Mouse (Mus musculus): ENCODE data around the gene 2010111I01Rik. TPM values are rescaled to one million over a fixed set of nuclear protein-coding genes. Genes with fewer than 3 reads are reported as not detected.

Gene 2010111I01Rik
- polyA plus RNA-seq, 1 experiment from 2014 or later: 114 TPM

- H3K27me3 ChIP-seq (replicated peaks): no peaks in the 10 kb centered on the region
- WGBS: 86% methylated on average over 4 of the region's 4 CpGs
- no peak overlapping the region for H3K27ac ChIP-seq
- H3K9ac ChIP-seq: no peak overlapping the region
- H3K4me2 ChIP-seq: no peak overlapping the region
- H3K4me1 ChIP-seq: no peaks in the 10 kb centered on the region
- H3K9me3 ChIP-seq: no peaks in the 10 kb centered on the region
- no peaks in the 10 kb centered on the region for H3K36me3 ChIP-seq
- ATAC-seq (ENCODE audit: insufficient read depth, low FRiP score, low read depth): no peak
- no peak overlapping the region for H3K4me3 ChIP-seq (replicated peaks)
Observed at GRCm38 (mm10) chr13:63177232-63177631, 212.5 kb downstream of the 2010111I01Rik start.

- Histone ChIP-seq H3K4me2 (no peak overlapping the region), H3K27ac (no peak overlapping the region), H3K9ac (no peak overlapping the region), H3K36me3 (no peaks in the 10 kb centered on the region), H3K9me3 (no peaks in the 10 kb centered on the region), H3K4me3 (replicated peaks) (no peak overlapping the region), H3K27me3 (replicated peaks) (no peaks in the 10 kb centered on the region), H3K4me1 (no peaks in the 10 kb centered on the region)
- 84% methylated on average over 4 of the region's 4 CpGs for WGBS
- no peak for ATAC-seq (ENCODE audit: insufficient read depth, low FRiP score, low read depth)
Observed at GRCm38 (mm10) chr13:63180641-63181235, 216.0 kb downstream of the 2010111I01Rik start.

GRCm38 (mm10) chr13:63184946-63185345 is 220.3 kb downstream of the 2010111I01Rik start:
- Histone ChIP-seq H3K9ac (no peak overlapping the region), H3K4me1 (peaks cover 11% of the 10 kb centered on the region), H3K4me2 (no peak overlapping the region), H3K27me3 (replicated peaks) (no peaks in the 10 kb centered on the region), H3K4me3 (replicated peaks) (no peak overlapping the region), H3K9me3 (no peaks in the 10 kb centered on the region), H3K36me3 (no peaks in the 10 kb centered on the region), H3K27ac (no peak overlapping the region)
- WGBS: 76% methylated on average over 6 of the region's 6 CpGs
- ATAC-seq (ENCODE audit: insufficient read depth, low FRiP score, low read depth): no peak

GRCm38 (mm10) chr13:63186217-63186616 is 221.5 kb downstream of the 2010111I01Rik start:
- Histone ChIP-seq H3K9ac (no peak overlapping the region), H3K27ac (peak overlapping the region; percentile 75), H3K27me3 (replicated peaks) (no peaks in the 10 kb centered on the region), H3K9me3 (no peaks in the 10 kb centered on the region), H3K4me3 (replicated peaks) (no peak overlapping the region), H3K4me2 (no peak overlapping the region), H3K36me3 (no peaks in the 10 kb centered on the region), H3K4me1 (peaks cover 11% of the 10 kb centered on the region)
- 68% methylated on average over 4 of the region's 4 CpGs for WGBS
- no peak for ATAC-seq (ENCODE audit: insufficient read depth, low FRiP score, low read depth)

GRCm38 (mm10) chr13:63186642-63187041 is 221.9 kb downstream of the 2010111I01Rik start:
- no peak overlapping the region for H3K4me3 ChIP-seq (replicated peaks)
- ATAC-seq (ENCODE audit: insufficient read depth, low FRiP score, low read depth): no peak
- no peak overlapping the region for H3K9ac ChIP-seq
- WGBS: 50% methylated on average over 1 of the region's 1 CpGs
- no peaks in the 10 kb centered on the region for H3K36me3 ChIP-seq
- H3K4me1 ChIP-seq: peaks cover 11% of the 10 kb centered on the region
- no peaks in the 10 kb centered on the region for H3K9me3 ChIP-seq
- H3K4me2 ChIP-seq: no peak overlapping the region
- no peaks in the 10 kb centered on the region for H3K27me3 ChIP-seq (replicated peaks)
- H3K27ac ChIP-seq: peak overlapping the region; percentile 75

- H3K36me3 ChIP-seq: no peaks in the 10 kb centered on the region
- H3K9me3 ChIP-seq: no peaks in the 10 kb centered on the region
- H3K4me1 ChIP-seq: peaks cover 11% of the 10 kb centered on the region
- no peak overlapping the region for H3K4me2 ChIP-seq
- no peak overlapping the region for H3K4me3 ChIP-seq (replicated peaks)
- no peak overlapping the region for H3K9ac ChIP-seq
- ATAC-seq (ENCODE audit: insufficient read depth, low FRiP score, low read depth): peak; percentile 70; the same call in 1 of the 2 replicates
- no peaks in the 10 kb centered on the region for H3K27me3 ChIP-seq (replicated peaks)
- H3K27ac ChIP-seq: peak overlapping the region; percentile 75
- WGBS: 48% methylated on average over 13 of the region's 13 CpGs
Observed at GRCm38 (mm10) chr13:63187145-63188143, 222.8 kb downstream of the 2010111I01Rik start.

GRCm38 (mm10) chr13:63188306-63188705 is 223.6 kb downstream of the 2010111I01Rik start:
- no peaks in the 10 kb centered on the region for H3K9me3 ChIP-seq
- H3K4me2 ChIP-seq: no peak overlapping the region
- no peak overlapping the region for H3K9ac ChIP-seq
- peak overlapping the region; percentile 28; the same call in 1 of the 2 replicates for H3K27ac ChIP-seq
- H3K4me3 ChIP-seq (replicated peaks): no peak overlapping the region
- H3K27me3 ChIP-seq (replicated peaks): no peaks in the 10 kb centered on the region
- H3K4me1 ChIP-seq: peaks cover 11% of the 10 kb centered on the region
- 61% methylated on average over 5 of the region's 5 CpGs for WGBS
- no peaks in the 10 kb centered on the region for H3K36me3 ChIP-seq
- no peak for ATAC-seq (ENCODE audit: insufficient read depth, low FRiP score, low read depth)

- Histone ChIP-seq H3K27me3 (replicated peaks) (no peaks in the 10 kb centered on the region), H3K4me2 (no peak overlapping the region), H3K4me3 (replicated peaks) (no peak overlapping the region), H3K36me3 (no peaks in the 10 kb centered on the region), H3K4me1 (peaks cover 11% of the 10 kb centered on the region), H3K9ac (no peak overlapping the region), H3K9me3 (no peaks in the 10 kb centered on the region), H3K27ac (peak overlapping the region; percentile 28; the same call in 1 of the 2 replicates)
- no peak; the same call in 1 of the 2 replicates for ATAC-seq (ENCODE audit: insufficient read depth, low FRiP score, low read depth)
- 44% methylated on average over 2 of the region's 2 CpGs for WGBS
Observed at GRCm38 (mm10) chr13:63188811-63189210, 224.1 kb downstream of the 2010111I01Rik start.

- 60% methylated on average over 3 of the region's 3 CpGs for WGBS
- Histone ChIP-seq H3K4me3 (replicated peaks) (no peak overlapping the region), H3K4me1 (peaks cover 2% of the 10 kb centered on the region), H3K9me3 (no peaks in the 10 kb centered on the region), H3K9ac (no peak overlapping the region), H3K36me3 (no peaks in the 10 kb centered on the region), H3K27ac (no peak overlapping the region), H3K27me3 (replicated peaks) (no peaks in the 10 kb centered on the region), H3K4me2 (no peak overlapping the region)
- no peak for ATAC-seq (ENCODE audit: insufficient read depth, low FRiP score, low read depth)
Observed at GRCm38 (mm10) chr13:63193423-63193822, 228.7 kb downstream of the 2010111I01Rik start.

GRCm38 (mm10) chr13:63198038-63198437 is 233.3 kb downstream of the 2010111I01Rik start:
- no peak overlapping the region for H3K27ac ChIP-seq
- no peak overlapping the region for H3K4me3 ChIP-seq (replicated peaks)
- no peaks in the 10 kb centered on the region for H3K9me3 ChIP-seq
- ATAC-seq (ENCODE audit: insufficient read depth, low FRiP score, low read depth): no peak
- no peaks in the 10 kb centered on the region for H3K36me3 ChIP-seq
- no peak overlapping the region for H3K9ac ChIP-seq
- 0 out of 2 replicates have a peak, but pooled peaks cover 2% of the 10 kb centered on the region for H3K4me1 ChIP-seq
- no peaks in the 10 kb centered on the region for H3K27me3 ChIP-seq (replicated peaks)
- no peak overlapping the region for H3K4me2 ChIP-seq
- 79% methylated on average over 1 of the region's 1 CpGs for WGBS

GRCm38 (mm10) chr13:63199588-63199987 is 234.9 kb downstream of the 2010111I01Rik start:
- 68% methylated on average over 2 of the region's 2 CpGs for WGBS

More at GRCm38 (mm10) chr13:63199588-63199987, 234.9 kb downstream of the 2010111I01Rik start:
- H3K4me1 ChIP-seq: no peaks in the 10 kb centered on the region
- no peak for ATAC-seq (ENCODE audit: insufficient read depth, low FRiP score, low read depth)
- no peak overlapping the region for H3K4me3 ChIP-seq (replicated peaks)
- H3K9ac ChIP-seq: no peak overlapping the region
- no peak overlapping the region for H3K4me2 ChIP-seq
- no peaks in the 10 kb centered on the region for H3K36me3 ChIP-seq
- no peaks in the 10 kb centered on the region for H3K9me3 ChIP-seq
- H3K27ac ChIP-seq: no peak overlapping the region
- no peaks in the 10 kb centered on the region for H3K27me3 ChIP-seq (replicated peaks)

All from stomach, embryonic 15.5 days (tissue).